Mouse (Mus musculus) cortical plate, adult 2 months (tissue): ENCODE measurements around the gene Tnrc18.

Experiments used
- CTCF ChIP-seq: fragments of 200-500 bp; IDR thresholded peaks from 2 replicates; pipeline ENCODE4 v1.5.1; 2011; ENCODE audit warnings: mild to moderate bottlenecking, control low read depth, low read length; ENCODE audit not compliant: insufficient read depth; ENCODE audit errors: extremely low read depth
- POLR2A ChIP-seq: fragments of 200-500 bp; IDR thresholded peaks from 2 replicates; pipeline ENCODE4 v1.6.1; 2011; ENCODE audit warnings: mild to moderate bottlenecking, low read length, control low read depth; ENCODE audit not compliant: insufficient read depth; ENCODE audit errors: extremely low read depth

DNA sequence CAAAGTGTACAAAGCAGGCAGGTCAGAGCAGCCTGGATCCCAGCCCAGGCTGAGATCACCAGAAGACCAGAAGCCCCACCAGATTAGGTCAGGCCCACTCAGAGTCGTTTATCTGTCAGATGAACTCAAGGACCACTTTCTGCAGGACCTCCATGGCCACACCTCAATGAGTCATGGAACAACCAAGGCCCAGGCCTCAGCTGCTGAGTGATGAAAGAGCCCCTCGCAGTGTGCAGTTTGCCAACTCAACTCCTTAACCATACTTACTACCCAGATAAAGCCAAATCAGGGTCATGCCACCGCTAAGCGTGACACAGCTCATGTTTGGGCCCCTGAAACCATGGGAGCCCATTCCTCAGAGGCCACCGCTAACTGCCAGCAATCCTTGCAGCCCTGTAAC, 109.8 kb downstream of the Tnrc18 start:
- TF ChIP-seq CTCF (no peak), POLR2A (no peak)
